Mouse (Mus musculus): ENCODE results near the gene Ifit1bl2. TPM values are rescaled to one million over a fixed set of nuclear protein-coding genes. Genes with fewer than 3 reads are reported as not detected.

The Ifit1bl2 gene
- total RNA-seq, 1 experiment from 2014 or later = not detected

DNA sequence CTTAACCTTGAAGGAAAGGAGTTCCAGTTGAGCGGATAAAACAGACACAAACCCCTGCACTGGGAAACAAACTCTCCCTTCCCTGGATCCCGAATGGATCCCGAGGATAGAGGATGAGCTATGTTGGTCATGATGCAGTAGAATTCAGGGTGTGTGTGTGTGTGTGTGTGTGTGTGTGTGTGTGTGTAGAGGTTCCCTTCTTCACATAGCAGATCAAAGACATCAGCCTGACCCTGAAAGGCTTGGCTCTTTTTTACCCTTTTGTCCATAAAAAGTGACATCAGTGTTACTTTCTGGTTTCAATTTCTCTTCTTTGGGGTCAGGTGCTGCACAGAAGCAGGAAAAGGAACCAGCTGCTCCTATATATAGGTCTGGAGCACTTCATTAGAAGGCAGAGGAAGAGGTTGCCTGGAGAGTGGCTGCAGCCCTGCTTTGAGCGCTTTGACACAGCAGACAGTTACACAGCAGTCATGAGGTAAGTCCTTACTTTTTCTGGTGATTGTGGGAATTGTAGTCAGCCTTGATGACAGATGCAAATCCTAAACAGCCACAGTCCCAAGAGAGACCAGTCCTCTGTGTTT lies 70.6 kb downstream of the Ifit1bl2 start:
- ATAC-seq (replicated peaks; ENCODE audit: low read depth, poor library complexity, severe bottlenecking) = 0 out of 2 replicates have a peak, but pooled peaks have one; percentile 47

GRCm38 (mm10) chr19:34568988-34569895 lies 71.3 kb downstream of the Ifit1bl2 start:
- ATAC-seq (replicated peaks; ENCODE audit: low read depth, poor library complexity, severe bottlenecking) = no peak

Other genes with a start within 250 kb of the Ifit1bl2 start
- 0.09 TPM in 1 of 2 replicates, not detected in the other for gene Ch25h, start 165.6 kb downstream of the Ifit1bl2 start, total RNA-seq (2017)
- 21.6 and 22.7 TPM in 2 replicates for gene Lipa, start 113.3 kb downstream of the Ifit1bl2 start, total RNA-seq (2017)
- 16.7 and 22.7 TPM in 2 replicates for gene Ifit2, start 90.0 kb downstream of the Ifit1bl2 start, total RNA-seq (2017)
- 1.6 TPM in 1 of 2 replicates, not detected in the other for gene Ifit3, start 57.2 kb downstream of the Ifit1bl2 start, total RNA-seq (2017)
- gene Ifit1bl1, start 38.8 kb downstream of the Ifit1bl2 start, total RNA-seq (2017) = not detected in 2 replicates
- gene Ifit3b, start 32.8 kb downstream of the Ifit1bl2 start, total RNA-seq (2017) = not detected in 2 replicates
- 0.15 and 1.7 TPM in 2 replicates for gene Ifit1, start 128 bp upstream of the Ifit1bl2 start, total RNA-seq (2017)
- gene Slc16a12, start 106.5 kb upstream of the Ifit1bl2 start, total RNA-seq (2017) = 0.18 TPM in 1 of 2 replicates, not detected in the other
- gene Pank1, start 238.7 kb upstream of the Ifit1bl2 start, total RNA-seq (2017) = 13.1 and 15.7 TPM in 2 replicates

All from common myeloid progenitor, adult 5-6 weeks (primary cell).